Mouse (Mus musculus): Measurements from ENCODE around the gene Fam149b. TPM values are rescaled to one million over a fixed set of nuclear protein-coding genes. Genes with fewer than 3 reads are reported as not detected.

The Fam149b gene
- total RNA-seq, 1 experiment = 19.6 TPM

GRCm38 (mm10) chr14:20392326-20392725 is 44.4 kb downstream of the Fam149b start:
- peaks cover 11% of the 10 kb centered on the region for H3K36me3 ChIP-seq (ENCODE audit: control insufficient read depth, insufficient read depth, low read length, poor library complexity, severe bottlenecking)
- H3K9ac ChIP-seq (ENCODE audit: insufficient read depth, low read depth, low read length, poor library complexity, severe bottlenecking) = peak overlapping the region; percentile 69; the same call in 1 of the 2 replicates
- TF ChIP-seq MAFK (IDR thresholded peaks at IDR 0.05; ENCODE audit: insufficient read depth, low read depth, low read length) (no peak), ZC3H11A (IDR thresholded peaks at IDR 0.05; ENCODE audit: borderline replicate concordance, low read depth, low read length) (no peak), CHD2 (IDR thresholded peaks at IDR 0.05; ENCODE audit: low read depth, low read length) (no peak), HCFC1 (IDR thresholded peaks at IDR 0.05; ENCODE audit: borderline replicate concordance, insufficient read depth, low read length) (no peak), ZNF384 (IDR thresholded peaks at IDR 0.05; ENCODE audit: low read depth, low read length) (no peak)
- DNase-seq (ENCODE audit: low read depth, low spot score) = no peak
- H3K4me3 ChIP-seq (ENCODE audit: insufficient read depth in 1 of 2, low read depth in 1 of 2, low read length in 2 of 2, poor library complexity in 1 of 2, severe bottlenecking in 1 of 2) = peak overlapping the region; percentile 40 to 45
- in situ Hi-C loops (cut with MboI; ENCODE audit: low sequenced_read_pairs in 2 of 2, unreplicated experiment in 2 of 2) = loop anchor here in 1 of 2 experiments (25.0 kb wide), 1 partner anchor 95 kb away; the partner anchor contains the start of genes Anxa7 and Mss51
- H3K27ac ChIP-seq (ENCODE audit: insufficient read depth, low read depth, low read length, poor library complexity, severe bottlenecking) = no peak overlapping the region
- no peaks in the 10 kb centered on the region for H3K9me3 ChIP-seq (ENCODE audit: control insufficient read depth, insufficient read depth, low read depth, low read length)
- H3K4me1 ChIP-seq (ENCODE audit: control insufficient read depth in 2 of 2, insufficient read depth in 2 of 2, low read length in 2 of 2, poor library complexity in 1 of 2) = peaks cover 0 to 5% of the 10 kb centered on the region in 2 experiments; a peak in 2 of 4 replicates

- DNase-seq (ENCODE audit: low read depth, low spot score) = peak; percentile 94
- no peak for TF ChIP-seq ZNF384 (IDR thresholded peaks at IDR 0.05; ENCODE audit: low read depth, low read length)
- TF ChIP-seq CHD2 (IDR thresholded peaks at IDR 0.05; ENCODE audit: low read depth, low read length) = no peak
- TF ChIP-seq MAFK (IDR thresholded peaks at IDR 0.05; ENCODE audit: insufficient read depth, low read depth, low read length) = no peak
- TF ChIP-seq HCFC1 (IDR thresholded peaks at IDR 0.05; ENCODE audit: borderline replicate concordance, insufficient read depth, low read length) = peak; percentile 71; the same call in 1 of the 2 replicates
- TF ChIP-seq ZC3H11A (IDR thresholded peaks at IDR 0.05; ENCODE audit: borderline replicate concordance, low read depth, low read length) = no peak
- Histone ChIP-seq H3K4me1 (ENCODE audit: control insufficient read depth in 2 of 2, insufficient read depth in 2 of 2, low read length in 2 of 2, poor library complexity in 1 of 2) (peaks cover 3 to 6% of the 10 kb centered on the region in 2 experiments; a peak in 1 of 4 replicates), H3K36me3 (ENCODE audit: control insufficient read depth, insufficient read depth, low read length, poor library complexity, severe bottlenecking) (peaks cover 9% of the 10 kb centered on the region), H3K27ac (ENCODE audit: insufficient read depth, low read depth, low read length, poor library complexity, severe bottlenecking) (peak within 1 kb of the TSS; percentile 59; the same call in 1 of the 2 replicates), H3K9ac (ENCODE audit: insufficient read depth, low read depth, low read length, poor library complexity, severe bottlenecking) (peak within 1 kb of the TSS; percentile 92), H3K4me3 (ENCODE audit: insufficient read depth in 1 of 2, low read depth in 1 of 2, low read length in 2 of 2, poor library complexity in 1 of 2, severe bottlenecking in 1 of 2) (peak within 1 kb of the TSS; percentile 86 to 91), H3K9me3 (ENCODE audit: control insufficient read depth, insufficient read depth, low read depth, low read length) (no peaks in the 10 kb centered on the region)
- in situ Hi-C loops (cut with MboI; ENCODE audit: low sequenced_read_pairs in 2 of 2, unreplicated experiment in 2 of 2) = loop anchor here in 1 of 2 experiments (25.0 kb wide), 1 partner anchor 94 kb away; the partner anchor contains the start of genes Anxa7 and Mss51
Measured at GRCm38 (mm10) chr14:20393205-20393913, 45.4 kb downstream of the Fam149b start, which contains the start of gene Mrps16. TSS of gene Mrps16 (minus strand) at chr14:20393634.

- H3K36me3 ChIP-seq (ENCODE audit: control insufficient read depth, insufficient read depth, low read length, poor library complexity, severe bottlenecking) = no peaks in the 10 kb centered on the region
- no peak for DNase-seq (ENCODE audit: low read depth, low spot score)
- in situ Hi-C loops (cut with MboI; ENCODE audit: low sequenced_read_pairs in 2 of 2, unreplicated experiment in 2 of 2) = loop anchor here in 1 of 2 experiments (25.0 kb wide), 1 partner anchor 90 kb away; the partner anchor contains the start of genes Anxa7 and Mss51
- peaks cover 3 to 6% of the 10 kb centered on the region in 2 experiments; a peak in 1 of 4 replicates for H3K4me1 ChIP-seq (ENCODE audit: control insufficient read depth in 2 of 2, insufficient read depth in 2 of 2, low read length in 2 of 2, poor library complexity in 1 of 2)
- no peaks in the 10 kb centered on the region for H3K9me3 ChIP-seq (ENCODE audit: control insufficient read depth, insufficient read depth, low read depth, low read length)
- TF ChIP-seq CHD2 (IDR thresholded peaks at IDR 0.05; ENCODE audit: low read depth, low read length) (no peak), MAFK (IDR thresholded peaks at IDR 0.05; ENCODE audit: insufficient read depth, low read depth, low read length) (no peak), ZNF384 (IDR thresholded peaks at IDR 0.05; ENCODE audit: low read depth, low read length) (no peak), ZC3H11A (IDR thresholded peaks at IDR 0.05; ENCODE audit: borderline replicate concordance, low read depth, low read length) (no peak), HCFC1 (IDR thresholded peaks at IDR 0.05; ENCODE audit: borderline replicate concordance, insufficient read depth, low read length) (no peak)
- H3K4me3 ChIP-seq (ENCODE audit: insufficient read depth in 1 of 2, low read depth in 1 of 2, low read length in 2 of 2, poor library complexity in 1 of 2, severe bottlenecking in 1 of 2) = no peak overlapping the region
- no peak overlapping the region for H3K9ac ChIP-seq (ENCODE audit: insufficient read depth, low read depth, low read length, poor library complexity, severe bottlenecking)
- no peak overlapping the region for H3K27ac ChIP-seq (ENCODE audit: insufficient read depth, low read depth, low read length, poor library complexity, severe bottlenecking)
Measured at GRCm38 (mm10) chr14:20397220-20397619, 49.3 kb downstream of the Fam149b start.

GRCm38 (mm10) chr14:20398864-20399263 is 50.9 kb downstream of the Fam149b start:
- H3K9ac ChIP-seq (ENCODE audit: insufficient read depth, low read depth, low read length, poor library complexity, severe bottlenecking) = no peak overlapping the region
- no peak overlapping the region for H3K4me3 ChIP-seq (ENCODE audit: insufficient read depth in 1 of 2, low read depth in 1 of 2, low read length in 2 of 2, poor library complexity in 1 of 2, severe bottlenecking in 1 of 2)
- no peak overlapping the region for H3K27ac ChIP-seq (ENCODE audit: insufficient read depth, low read depth, low read length, poor library complexity, severe bottlenecking)
- H3K4me1 ChIP-seq (ENCODE audit: control insufficient read depth in 2 of 2, insufficient read depth in 2 of 2, low read length in 2 of 2, poor library complexity in 1 of 2) = peaks cover 3 to 6% of the 10 kb centered on the region in 2 experiments; a peak in 2 of 4 replicates
- in situ Hi-C loops (cut with MboI; ENCODE audit: low sequenced_read_pairs in 2 of 2, unreplicated experiment in 2 of 2) = loop anchor here in 1 of 2 experiments (25.0 kb wide), 1 partner anchor 88 kb away; the partner anchor contains the start of genes Anxa7 and Mss51
- TF ChIP-seq MAFK (IDR thresholded peaks at IDR 0.05; ENCODE audit: insufficient read depth, low read depth, low read length) (no peak), ZNF384 (IDR thresholded peaks at IDR 0.05; ENCODE audit: low read depth, low read length) (no peak), CHD2 (IDR thresholded peaks at IDR 0.05; ENCODE audit: low read depth, low read length) (no peak), HCFC1 (IDR thresholded peaks at IDR 0.05; ENCODE audit: borderline replicate concordance, insufficient read depth, low read length) (no peak), ZC3H11A (IDR thresholded peaks at IDR 0.05; ENCODE audit: borderline replicate concordance, low read depth, low read length) (no peak)
- no peaks in the 10 kb centered on the region for H3K9me3 ChIP-seq (ENCODE audit: control insufficient read depth, insufficient read depth, low read depth, low read length)
- H3K36me3 ChIP-seq (ENCODE audit: control insufficient read depth, insufficient read depth, low read length, poor library complexity, severe bottlenecking) = no peaks in the 10 kb centered on the region
- no peak for DNase-seq (ENCODE audit: low read depth, low spot score)

Measured in ES-E14 (cell line).